Mouse (Mus musculus): ENCODE results near the gene Akt1s1.
A peak's percentile ranks its signal among the peaks of the same experiment; 100 is the strongest.

Akt1s1 gene

DNA sequence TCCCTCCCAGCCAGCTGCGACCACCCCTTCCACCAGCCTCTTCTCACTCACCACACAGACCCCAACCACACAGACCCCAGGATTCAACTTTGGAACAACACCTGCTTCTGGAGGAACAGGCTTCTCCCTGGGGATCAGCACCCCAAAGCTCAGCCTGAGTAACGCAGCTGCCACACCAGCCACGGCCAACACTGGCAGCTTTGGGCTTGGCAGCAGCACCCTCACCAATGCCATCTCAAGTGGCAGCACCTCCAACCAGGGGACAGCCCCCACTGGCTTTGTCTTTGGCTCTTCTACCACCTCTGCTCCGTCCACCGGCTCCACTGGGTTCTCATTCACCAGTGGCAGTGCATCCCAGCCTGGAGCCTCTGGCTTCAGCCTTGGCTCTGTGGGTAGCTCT, 20.1 kb upstream of the Akt1s1 start:
- DNase-seq = no peak

DNA sequence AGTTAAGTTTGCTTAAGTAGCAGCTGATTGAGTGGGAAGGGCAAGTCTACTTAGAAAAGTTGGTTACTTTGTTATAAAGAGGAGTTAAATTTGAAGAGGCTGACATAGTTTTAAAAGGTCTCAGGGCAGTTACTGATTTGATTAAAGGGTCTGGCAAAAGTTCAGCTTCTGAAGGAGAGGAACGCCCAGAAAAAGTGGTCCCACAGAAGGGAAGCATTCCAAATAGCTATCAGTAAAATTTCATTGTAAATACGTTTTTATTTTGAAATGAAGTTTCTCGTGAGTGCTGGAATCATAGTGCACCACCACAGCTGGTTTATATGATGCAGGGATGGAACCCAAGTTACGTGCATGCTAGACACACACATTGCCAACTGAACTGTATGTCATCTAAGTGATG, 16.0 kb upstream of the Akt1s1 start:
- no peak for DNase-seq

DNA sequence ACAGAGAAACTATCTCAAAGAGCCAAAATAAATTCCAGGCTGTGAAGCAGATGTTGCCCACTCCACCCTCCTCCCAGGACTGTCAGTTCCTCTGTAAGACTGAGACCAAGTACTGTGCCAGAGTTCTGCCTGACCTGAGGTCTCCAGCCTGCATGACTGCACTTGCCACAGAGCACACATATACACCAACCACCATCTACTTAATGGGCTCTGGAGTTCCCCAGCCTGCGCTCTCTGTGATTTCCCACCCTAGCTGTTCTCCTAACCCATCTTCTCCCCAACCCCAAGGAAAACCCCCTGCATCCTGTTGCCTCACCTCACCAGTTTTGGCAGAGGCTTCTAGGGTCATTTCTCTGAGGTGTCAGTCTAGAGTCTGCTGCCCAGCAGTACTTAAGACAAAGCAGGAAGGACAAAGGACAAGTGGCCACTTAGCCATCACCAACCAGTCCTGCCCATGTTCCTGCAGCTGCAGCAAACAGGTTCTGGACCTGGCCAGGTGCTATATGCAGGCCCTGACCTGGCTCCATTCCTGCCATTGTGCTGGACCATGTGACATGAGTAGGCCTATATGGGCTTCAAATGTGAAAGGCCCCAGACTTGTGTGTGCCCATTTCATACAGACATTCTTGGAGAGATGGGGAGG, 13.3 kb upstream of the Akt1s1 start:
- no peak for DNase-seq

DNA sequence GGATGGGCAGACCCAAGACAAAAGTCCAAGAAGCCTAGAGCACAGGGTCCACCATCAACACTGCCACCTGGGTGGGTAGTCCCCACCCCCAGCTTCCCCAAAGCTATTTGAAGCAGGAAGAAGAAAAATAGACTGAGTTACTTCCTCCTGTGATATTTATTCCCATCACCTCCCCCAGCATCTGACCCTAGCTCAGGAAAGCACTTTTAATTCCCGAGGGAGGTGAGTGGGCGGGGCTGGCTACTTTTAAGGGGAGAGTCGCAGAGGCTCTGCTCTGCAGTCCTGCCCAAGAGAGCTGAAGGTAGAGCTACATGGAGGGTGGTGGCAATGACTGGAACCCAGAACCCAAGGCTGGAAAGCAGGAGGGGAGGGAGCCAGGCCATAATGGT, 12.8 kb upstream of the Akt1s1 start:
- DNase-seq = no peak

DNA sequence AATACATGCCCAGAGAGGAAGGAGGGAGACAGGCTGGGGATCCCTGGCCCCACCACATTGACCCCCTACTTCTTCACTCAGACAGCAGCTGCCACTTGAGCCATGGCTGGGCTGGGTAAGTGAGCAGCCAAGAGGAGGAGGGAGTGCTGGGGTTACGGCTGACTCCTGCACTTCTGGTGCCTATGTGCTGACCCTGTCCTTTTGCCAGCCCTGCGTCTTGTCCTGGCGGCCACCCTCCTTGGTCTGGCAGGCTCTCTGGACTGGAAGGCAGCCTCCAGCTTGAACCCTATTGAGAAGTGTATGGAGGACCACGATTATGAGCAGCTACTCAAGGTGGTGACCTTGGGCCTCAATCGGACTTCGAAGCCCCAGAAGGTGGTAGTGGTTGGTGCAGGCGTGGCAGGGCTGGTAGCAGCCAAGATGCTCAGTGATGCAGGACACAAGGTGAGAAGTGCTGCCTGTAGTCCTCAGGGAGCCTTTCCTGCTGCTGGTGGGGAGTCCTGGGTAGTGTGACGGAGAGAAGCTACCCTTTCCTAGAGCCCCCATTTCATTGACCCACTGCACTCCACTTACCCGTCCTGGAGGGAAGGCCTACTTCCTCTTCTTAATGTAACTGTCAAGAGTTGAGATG, 12.3 kb upstream of the Akt1s1 start:
- no peak for DNase-seq

DNA sequence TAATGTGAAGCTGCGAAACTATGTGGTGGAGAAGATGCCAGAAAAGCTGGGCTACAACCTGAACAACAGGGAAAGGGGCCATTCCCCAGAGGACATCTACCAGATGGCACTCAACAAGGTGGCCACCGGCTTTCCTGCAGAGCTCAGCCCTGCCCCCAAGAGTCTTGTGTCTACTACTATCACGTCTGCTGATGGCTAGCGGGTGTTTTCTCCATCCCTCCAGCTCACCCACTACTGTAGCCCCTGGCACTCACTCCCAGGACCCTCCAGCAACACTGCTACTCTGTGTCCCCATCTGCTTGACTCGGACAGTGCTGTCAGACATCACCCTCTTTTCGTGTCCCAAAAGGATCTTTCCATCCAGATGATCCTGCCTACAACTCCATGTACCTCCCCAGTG, 10.7 kb upstream of the Akt1s1 start:
- no peak for DNase-seq

DNA sequence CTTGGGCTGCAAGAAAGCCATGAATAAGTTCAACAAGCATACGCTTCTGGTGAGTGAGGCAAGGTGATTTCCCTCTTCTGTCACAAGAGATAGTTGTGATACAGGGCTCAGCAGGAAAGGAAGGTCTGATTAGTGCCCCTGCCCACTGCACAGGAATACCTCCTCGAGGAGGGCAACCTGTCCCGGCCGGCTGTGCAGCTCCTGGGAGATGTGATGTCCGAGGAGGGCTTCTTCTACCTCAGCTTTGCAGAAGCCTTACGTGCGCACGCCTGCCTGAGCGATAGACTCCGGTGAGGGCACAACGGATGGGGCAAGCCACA, 9.7 kb upstream of the Akt1s1 start:
- DNase-seq = no peak

DNA sequence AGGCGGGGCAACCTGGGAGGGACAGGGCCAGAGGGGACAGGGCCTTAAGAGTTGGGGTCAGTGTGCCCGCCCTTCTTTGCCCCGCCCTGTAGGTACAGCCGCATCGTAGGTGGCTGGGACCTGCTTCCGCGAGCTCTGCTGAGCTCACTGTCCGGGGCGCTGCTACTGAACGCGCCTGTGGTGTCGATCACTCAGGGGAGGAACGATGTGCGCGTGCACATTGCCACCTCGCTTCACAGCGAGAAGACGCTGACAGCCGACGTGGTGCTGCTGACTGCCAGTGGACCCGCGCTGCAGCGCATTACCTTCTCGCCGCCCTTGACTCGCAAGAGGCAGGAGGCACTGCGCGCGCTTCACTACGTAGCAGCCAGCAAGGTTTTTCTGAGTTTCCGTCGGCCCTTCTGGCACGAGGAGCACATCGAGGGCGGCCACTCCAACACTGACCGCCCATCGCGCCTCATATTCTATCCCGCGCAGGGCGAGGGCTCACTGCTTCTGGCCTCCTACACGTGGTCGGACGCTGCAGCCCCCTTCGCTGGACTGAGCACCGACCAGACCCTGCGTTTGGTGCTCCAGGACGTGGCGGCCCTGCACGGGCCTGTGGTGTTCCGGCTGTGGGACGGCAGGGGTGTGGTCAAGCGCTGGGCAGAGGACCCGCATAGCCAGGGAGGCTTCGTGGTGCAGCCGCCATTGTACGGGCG, 9.2 kb upstream of the Akt1s1 start:
- peak; percentile 34 to 55 for DNase-seq

DNA sequence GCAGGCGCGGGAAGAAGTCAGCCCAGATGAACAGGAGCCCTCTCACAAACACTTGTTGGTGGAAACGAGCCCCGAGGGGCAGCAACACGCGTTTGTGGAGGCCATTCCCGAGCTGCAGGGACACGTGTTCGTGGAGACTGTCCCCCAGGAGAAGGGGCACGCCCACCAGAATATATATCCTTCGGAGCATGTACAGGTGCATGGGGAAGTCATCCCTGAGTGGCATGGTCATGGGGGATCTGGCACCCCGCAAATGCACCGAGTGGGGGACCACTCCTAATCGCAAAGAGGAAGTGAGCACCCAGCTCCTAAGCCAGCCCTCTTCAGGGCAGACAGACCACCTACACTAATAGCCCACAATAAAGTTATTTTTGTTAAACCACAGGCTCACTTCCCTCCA, 8.4 kb upstream of the Akt1s1 start:
- DNase-seq = no peak

DNA sequence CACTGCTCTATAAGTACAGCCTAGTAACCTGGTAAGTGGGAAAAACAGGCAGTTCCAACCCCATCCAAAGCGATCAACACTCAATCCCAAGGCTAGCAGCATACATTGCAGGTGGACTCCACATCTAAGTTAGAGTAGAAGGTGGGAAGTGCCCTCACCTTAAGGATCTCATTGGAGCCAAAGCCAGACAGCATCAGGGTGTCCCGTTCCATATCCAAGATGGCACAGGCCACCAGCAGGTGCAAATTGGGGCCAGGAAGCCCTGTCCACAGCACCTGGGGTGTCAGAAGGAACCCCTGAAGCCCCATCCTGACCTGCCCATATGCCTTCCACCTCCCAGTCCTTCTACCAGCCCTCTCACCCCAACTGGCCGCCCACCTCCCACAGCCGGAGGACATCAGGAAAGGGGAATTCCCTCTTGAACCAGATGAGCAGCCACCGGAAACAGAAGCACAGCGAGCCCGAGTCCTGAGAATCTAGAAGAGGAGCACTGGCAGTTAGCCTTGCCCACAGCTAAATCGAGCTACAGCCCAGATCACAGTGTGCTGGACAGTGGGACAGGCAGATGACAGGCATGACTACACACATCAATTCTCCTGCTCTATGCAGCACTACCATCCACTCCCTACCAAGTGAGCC, 6.8 kb upstream of the Akt1s1 start:
- no peak for DNase-seq

DNA sequence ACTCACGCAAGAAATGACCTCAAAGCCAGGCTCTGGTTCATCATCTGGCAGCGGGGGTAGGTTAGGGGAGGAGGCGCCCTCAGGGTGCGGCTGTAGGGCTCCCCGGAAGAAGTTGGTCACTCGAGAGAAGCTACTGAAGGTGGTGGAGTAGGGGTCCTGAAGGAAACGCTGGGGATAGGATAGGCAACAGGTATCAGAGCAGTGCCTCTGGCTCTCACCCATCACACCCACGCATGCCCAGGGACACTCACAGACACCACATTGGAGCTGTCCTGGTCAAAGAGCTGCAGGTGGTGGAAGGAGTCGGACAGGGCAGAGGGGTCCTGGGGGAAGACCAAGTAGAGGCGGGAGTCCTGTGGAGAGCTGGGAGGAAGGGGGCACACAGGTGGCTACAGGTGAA, 3.8 kb upstream of the Akt1s1 start:
- DNase-seq = no peak

DNA sequence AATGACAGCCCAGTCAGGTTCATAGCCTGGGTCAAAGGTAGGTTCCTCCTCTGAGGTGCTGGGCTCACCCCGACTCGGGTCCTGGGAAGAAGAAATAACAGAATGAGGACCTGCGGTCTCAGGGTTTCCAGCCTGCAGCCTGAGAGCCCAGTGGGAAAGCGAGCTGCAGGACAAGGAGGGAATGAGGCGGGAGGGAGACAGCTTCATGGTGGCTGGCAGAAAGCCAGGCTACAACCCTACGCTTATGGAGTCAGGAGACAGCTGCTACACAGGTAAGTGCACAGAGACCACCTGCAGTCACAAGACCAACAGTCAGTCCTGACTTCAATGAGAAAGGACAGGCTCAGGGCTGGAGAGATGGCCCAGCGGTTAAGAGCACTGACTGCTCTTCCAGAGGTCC, 2.0 kb upstream of the Akt1s1 start:
- DNase-seq = peak in 1 of 2 experiments; percentile 18

DNA sequence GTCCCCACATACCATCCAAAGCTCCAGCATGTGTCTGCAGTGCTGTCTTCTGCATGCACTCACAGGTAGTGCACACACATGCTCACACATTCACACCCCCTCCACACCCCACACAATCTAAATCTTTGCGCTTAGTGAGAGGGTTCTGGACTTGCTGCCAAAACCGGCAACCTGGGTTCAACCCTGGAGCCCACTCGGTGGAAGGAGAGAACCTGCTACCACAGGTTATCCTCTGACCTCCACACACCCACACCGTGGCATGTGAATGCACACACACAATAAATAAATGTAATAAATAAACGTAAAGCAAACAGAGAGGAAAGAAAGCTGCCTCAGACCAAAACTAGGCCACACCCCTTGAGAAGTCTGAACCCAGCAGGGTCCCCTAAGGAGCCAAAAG, 1.0 kb upstream of the Akt1s1 start:
- no peak for DNase-seq

DNA sequence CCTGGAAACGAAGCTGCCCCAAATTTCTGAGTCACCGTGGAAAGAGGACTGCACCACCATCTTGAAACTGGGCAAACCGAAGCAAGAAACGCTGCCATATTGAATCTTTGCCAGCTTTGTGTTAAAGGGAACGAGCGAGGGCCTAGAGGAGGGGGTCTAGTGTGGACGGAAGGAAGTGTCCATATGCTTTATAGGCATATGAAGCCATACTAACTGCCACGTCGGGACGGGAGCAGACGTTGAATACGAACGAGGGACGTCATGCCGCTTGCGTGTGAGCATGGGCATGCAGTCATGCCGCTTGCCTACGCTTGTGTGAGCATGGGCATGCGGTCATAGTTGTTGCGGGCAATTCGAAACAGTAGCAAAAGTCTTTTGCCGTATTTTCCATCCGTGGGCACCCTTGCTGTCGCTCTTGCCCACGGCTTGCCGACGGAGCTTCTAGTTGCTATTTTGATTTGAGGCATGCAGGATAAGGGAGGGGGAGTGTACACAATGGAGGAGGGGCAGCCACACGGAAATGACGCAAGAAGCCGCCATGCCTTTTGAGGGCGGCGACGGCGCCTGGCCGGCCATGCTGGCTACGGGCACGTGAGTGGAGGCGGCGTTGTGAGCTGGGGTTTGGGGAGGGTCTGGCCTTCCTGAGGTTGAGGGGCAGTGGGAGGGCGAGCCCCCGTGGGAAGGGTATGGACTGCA, 773 bp downstream of the Akt1s1 start:
- DNase-seq = peak; percentile 87 to 91

DNA sequence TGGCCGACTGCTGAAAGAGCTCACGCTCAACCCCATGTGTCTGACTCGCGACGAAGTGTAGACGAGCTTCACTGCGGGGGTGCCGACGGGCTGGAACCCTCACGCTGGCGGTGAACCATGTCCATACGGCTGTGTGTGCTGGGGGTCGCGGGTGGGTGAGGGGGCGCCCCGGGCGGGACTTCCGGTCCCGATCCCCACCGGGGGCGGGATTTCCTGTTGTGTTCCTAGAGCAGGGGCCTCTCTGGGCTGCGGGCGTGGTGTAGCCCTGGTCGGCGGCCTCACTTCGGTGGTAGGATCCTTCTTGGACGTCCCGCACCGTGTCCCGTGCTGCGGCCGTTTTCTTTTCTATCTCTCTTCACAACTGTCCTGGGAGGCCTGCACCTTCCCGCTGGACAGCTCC, 1.4 kb downstream of the Akt1s1 start:
- peak; percentile 75 to 83 for DNase-seq

DNA sequence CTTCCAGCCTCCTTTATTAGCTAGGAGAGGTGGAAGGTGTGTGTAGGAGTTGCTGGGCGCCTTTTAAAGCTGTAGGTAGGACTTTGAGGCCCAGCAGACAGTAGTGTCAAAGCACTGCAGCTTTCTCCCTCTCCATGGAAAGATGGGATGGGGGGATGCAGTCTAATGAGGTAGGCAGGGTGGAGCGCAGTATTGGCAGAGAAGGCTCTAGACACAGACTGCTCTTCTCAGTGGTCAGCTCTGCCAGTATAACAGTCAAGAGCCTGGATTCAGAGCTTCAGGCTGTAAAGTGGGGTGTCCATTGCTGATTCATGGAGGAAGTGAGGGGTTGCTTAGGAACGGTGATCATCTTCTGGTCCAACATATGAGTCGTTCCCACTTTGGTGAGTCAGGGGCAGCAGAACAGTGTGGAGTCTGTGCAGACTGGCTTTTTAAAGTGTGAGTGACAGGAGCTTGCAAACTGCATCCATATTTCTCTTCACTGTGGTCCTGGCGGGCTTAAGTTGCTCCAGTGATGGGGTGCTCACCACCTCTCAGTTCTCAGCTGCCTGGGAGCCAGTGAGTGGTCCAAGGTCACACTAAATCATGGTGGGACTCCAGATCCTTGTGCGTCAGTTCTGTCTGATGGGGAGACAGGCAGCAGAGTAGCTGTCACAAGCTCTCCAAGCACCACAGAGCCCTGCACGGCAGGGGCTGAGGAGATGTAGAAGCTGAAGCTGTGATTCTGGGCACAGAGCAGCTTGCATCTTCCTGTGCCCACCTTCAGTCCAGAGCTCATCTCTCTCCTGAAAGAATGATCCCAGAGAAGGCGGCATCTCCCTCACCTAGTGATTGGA, 2.2 kb downstream of the Akt1s1 start:
- DNase-seq = no peak

DNA sequence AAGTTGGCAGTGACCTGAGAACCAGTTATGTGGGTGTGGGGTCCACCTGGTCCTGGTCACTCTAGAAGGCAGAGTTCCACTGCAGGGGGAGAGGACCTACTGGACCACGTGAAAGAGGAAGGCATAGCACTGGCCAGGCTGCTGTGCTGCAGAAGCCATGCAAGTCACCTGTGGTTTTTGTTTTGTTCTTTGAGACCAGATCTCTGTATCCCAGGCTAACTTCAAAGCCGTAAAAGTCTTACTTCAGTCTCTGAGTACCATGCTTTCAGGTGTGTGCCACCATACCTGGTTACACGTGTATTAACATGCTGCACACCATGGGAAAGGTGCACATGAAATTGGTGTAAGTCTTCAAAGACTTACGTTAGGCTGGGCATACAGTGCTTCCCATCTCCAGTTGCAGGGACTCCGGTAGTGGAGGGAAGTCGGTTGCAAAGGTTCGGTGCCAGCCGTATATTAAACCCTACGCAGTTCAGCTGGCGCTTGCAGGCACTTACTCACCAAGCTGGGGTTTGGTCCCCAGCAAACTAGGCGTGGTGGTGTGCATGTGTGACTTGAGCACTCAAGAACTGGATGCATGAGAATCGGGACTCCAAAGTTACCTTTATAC, 2.9 kb downstream of the Akt1s1 start:
- DNase-seq = no peak

DNA sequence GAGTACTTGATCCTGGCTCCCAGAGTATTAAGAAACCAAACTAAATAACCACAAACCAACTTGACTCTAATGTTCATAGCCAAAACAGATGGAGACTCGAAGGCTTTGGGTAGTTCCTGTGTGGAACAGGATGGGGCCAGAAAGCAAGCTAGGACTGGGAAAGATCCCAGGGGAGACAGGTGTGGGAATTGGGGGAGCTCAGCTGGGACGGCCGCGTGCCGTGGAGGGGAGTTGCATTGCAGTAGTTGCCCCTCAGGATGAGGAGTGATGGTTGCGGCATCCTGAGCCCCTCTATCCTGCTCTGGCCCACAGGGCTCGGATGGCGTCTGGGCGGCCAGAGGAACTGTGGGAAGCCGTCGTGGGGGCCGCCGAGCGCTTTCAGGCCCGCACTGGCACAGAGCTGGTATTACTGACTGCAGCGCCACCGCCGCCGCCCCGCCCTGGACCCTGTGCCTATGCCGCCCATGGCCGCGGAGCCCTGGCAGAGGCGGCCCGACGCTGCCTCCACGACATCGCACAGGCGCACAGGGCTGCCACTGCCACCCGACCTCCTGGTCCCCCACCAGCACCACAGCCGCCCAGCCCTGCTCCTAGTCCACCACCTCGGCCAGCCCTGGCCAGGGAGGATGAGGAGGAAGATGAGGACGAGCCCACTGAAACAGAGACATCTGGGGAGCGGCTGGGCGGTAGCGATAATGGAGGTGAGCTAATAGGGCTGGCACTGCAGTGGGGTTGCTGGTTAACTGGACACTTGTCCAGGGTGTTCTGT, 3.7 kb downstream of the Akt1s1 start:
- no peak for DNase-seq

DNA sequence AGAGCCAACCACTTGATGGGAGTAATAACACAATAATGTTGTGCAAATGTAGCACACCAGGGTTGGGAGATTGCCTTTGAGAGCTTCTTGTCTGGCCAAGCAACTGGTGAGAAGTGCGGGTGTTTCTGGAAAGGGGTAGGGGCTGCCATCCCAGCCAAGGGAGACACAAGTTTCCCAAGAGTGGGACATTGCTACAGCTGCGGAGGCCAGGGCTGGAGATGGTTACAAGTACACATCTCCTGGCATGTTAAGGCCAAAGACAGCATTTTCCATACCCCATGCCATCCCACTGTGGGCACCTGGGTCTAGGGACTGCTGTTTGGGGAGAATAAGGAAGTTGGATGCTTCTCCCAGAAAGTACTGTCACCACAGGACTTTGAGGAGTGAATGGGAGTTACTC, 4.3 kb downstream of the Akt1s1 start:
- no peak for DNase-seq

DNA sequence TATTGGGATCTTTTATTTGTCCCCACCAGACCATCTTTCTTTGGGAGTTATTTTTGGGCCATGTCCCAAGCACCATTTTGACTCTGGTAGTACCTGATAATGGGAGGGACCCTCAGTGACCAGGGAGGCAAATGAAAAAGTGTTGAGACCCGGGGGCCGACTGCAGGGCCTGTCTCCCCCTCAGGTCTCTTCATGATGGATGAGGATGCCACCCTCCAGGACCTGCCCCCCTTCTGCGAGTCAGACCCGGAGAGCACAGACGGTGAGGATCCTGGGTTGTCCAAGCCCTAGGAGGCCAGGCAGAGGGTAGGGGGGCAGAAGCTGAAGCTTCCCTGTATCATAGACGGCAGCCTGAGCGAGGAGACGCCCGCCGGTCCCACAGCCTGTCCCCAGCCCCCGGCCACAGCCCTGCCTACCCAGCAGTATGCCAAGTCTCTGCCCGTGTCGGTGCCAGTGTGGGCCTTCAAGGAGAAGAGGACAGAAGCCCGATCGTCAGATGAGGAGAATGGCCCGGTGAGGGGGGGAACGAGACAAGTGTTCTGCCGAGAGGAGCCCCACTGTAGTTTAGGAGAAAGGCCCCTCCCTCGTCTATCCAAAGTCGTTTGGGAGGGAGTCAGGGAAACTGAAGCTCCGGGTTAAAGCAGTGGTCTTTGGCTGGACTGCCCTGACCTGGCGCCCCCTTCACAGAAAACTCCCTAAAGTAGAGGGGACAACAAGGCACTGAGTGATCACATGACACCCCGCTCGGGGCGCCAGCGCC, 5.0 kb downstream of the Akt1s1 start:
- no peak for DNase-seq

Measured in thymus, postnatal 36 days (tissue).